Mouse (Mus musculus): ENCODE measurements around the gene Card19.

GRCm38 (mm10) chr13:49193650-49194049 lies 22.2 kb downstream of the Card19 start:
- TF ChIP-seq POLR2A (IDR thresholded peaks at IDR 0.05; ENCODE audit: low read depth, low read length) = no peak
- TF ChIP-seq CTCF (IDR thresholded peaks at IDR 0.05; ENCODE audit: extremely low read depth, insufficient read depth, insufficient read length, insufficient replicate concordance) = no peak
